Mouse (Mus musculus) hindbrain, postnatal 0 days (tissue): ENCODE data around the gene Hltf. TPM values are rescaled to one million over a fixed set of nuclear protein-coding genes. Genes with fewer than 3 reads are reported as not detected.

Experiments used
- ATAC-seq: fragments of 200-750 bp; cut with Nextera tagmentation; 2 replicates; pipeline ENCODE4 v1.8.0; 2017; ENCODE audit warnings: mild to moderate bottlenecking, moderate TSS enrichment, moderate library complexity
- DNase-seq: peaks from one replicate; pipeline ENCODE4 v3.0.0-alpha.2; 2015; ENCODE audit warnings: low spot score
- H3K27ac ChIP-seq: fragments of 300-500 bp; sonication (generic); 2 replicates; pipeline ENCODE4 v1.5.1; 2014; ENCODE audit warnings: mild to moderate bottlenecking
- H3K27me3 ChIP-seq: fragments of 300-500 bp; sonication (generic); 2 replicates; pipeline ENCODE4 v1.6.1; 2014; ENCODE audit warnings: low read length, mixed read lengths; ENCODE audit not compliant: insufficient read depth
- H3K36me3 ChIP-seq: fragments of 300-500 bp; sonication (generic); 2 replicates; pipeline ENCODE4 v1.6.1; 2014; ENCODE audit warnings: low read length, mixed read lengths; ENCODE audit not compliant: insufficient read depth
- H3K4me1 ChIP-seq: fragments of 300-500 bp; sonication (generic); 2 replicates; pipeline ENCODE4 v1.6.1; 2014; ENCODE audit warnings: antibody characterized with exemption, low read length, mixed read lengths; ENCODE audit not compliant: insufficient read depth
- H3K4me2 ChIP-seq: fragments of 300-500 bp; sonication (generic); 2 replicates; pipeline ENCODE4 v1.6.1; 2014; ENCODE audit warnings: low read depth, mild to moderate bottlenecking, low read length, moderate library complexity, mixed read lengths
- H3K4me3 ChIP-seq: fragments of 300-500 bp; sonication (generic); 2 replicates; pipeline ENCODE4 v1.5.1; 2014; ENCODE audit warnings: low read length
- H3K9ac ChIP-seq: fragments of 300-500 bp; sonication (generic); replicated peaks from 2 replicates; pipeline ENCODE4 v1.6.1; 2014; ENCODE audit warnings: mild to moderate bottlenecking, low read length, moderate library complexity, mixed read lengths
- H3K9me3 ChIP-seq: fragments of 300-500 bp; sonication (generic); 2 replicates; pipeline ENCODE4 v1.6.1; 2016; ENCODE audit warnings: low read length, mixed read lengths
- CTCF ChIP-seq: IDR thresholded peaks from 2 replicates; pipeline ENCODE4 v1.5.1; 2016; ENCODE audit warnings: antibody characterized with exemption, control low read depth, low read depth
- WGBS: fragments of 180-500 bp; shearing (Covaris S2); extraction: QIAGEN DNeasy Blood & Tissue Kit; methylation state at CpG from one replicate; pipeline ENCODE4 v1.1.7; 2014; 5-methylcytosine and 5-hydroxymethylcytosine counted together
- polyA plus RNA-seq: library from polyadenylated mRNA; unstranded; fragments of >200 nt; fragmentation: Nextera tagmentation; extraction: Ambion mirVana; gene quantifications from 2 replicates; pipeline ENCODE4 v1.2.1, GENCODE M21; 2015
- total RNA-seq: library from RNA; depleted of rRNA; stranded (reverse); fragments of >200 nt; gene quantifications from 2 replicates; pipeline ENCODE4 v1.2.3, GENCODE M21; 2014

The Hltf gene
- total and polyA plus RNA-seq, 2 experiments from 2014 or later: 6.3 to 7.4 TPM

DNA sequence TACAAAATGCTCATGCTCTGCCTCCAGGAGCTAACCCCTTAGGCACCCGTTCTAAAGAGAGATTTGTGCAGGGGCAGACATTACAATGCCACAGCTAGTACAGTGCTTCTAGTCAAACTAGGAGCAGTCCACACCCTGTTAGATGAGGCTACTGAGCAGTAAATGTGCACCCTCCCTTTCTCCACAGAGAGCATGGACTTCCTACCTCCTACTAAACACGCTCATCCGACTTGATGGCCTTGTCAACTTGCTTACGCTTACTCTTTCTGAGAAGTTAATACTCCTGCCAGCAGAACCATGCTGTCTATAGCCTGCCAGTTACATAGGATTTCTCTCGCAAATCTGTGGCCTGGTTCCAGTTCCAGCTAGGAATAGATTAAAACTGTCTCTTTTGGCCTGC lies 68.0 kb downstream of the Hltf start:
- Histone ChIP-seq H3K9ac (no peak overlapping the region), H3K36me3 (peaks cover 5% of the 10 kb centered on the region; the same call in 1 of the 2 replicates), H3K9me3 (no peaks in the 10 kb centered on the region), H3K4me2 (no peak overlapping the region), H3K4me3 (no peak overlapping the region), H3K27me3 (no peaks in the 10 kb centered on the region), H3K4me1 (no peaks in the 10 kb centered on the region), H3K27ac (no peak overlapping the region)
- 78% methylated on average over 5 of the region's 5 CpGs for WGBS
- no peak for TF ChIP-seq CTCF
- ATAC-seq: no peak
- DNase-seq: no peak

DNA sequence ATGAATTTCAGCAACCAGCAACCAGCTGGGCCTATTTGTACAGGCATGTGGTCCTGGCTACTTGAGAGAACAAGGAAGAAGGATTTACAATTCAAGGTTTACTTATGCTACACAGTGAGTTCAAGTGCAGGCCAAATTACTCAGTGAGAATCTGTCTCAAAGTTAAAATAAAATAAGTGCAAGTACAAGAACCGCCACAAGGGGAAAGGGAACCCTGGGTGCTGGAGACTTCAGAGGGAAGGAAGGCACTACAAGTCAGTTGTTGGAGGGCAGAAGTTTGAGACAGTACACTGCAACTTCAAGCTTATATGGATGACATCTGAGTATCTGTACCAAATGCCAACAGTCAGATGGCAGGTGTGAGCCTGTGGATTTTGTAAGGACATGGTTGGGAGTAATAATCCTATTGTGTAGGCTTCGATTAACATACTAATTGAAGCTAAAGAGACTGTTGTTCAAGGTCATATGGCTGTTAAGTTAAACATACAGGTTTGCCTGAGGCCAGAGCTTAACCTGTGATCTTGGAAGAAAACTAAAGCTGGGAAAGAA lies 69.5 kb downstream of the Hltf start:
- TF ChIP-seq CTCF: peak; percentile 43
- WGBS: 75% methylated on average over 2 of the region's 2 CpGs
- no peak overlapping the region for H3K27ac ChIP-seq
- no peak overlapping the region for H3K4me2 ChIP-seq
- peaks cover 5% of the 10 kb centered on the region; the same call in 1 of the 2 replicates for H3K36me3 ChIP-seq
- H3K4me3 ChIP-seq: no peak overlapping the region
- no peak overlapping the region for H3K9ac ChIP-seq
- H3K27me3 ChIP-seq: no peaks in the 10 kb centered on the region
- no peaks in the 10 kb centered on the region for H3K4me1 ChIP-seq
- H3K9me3 ChIP-seq: no peaks in the 10 kb centered on the region
- DNase-seq (no peak), ATAC-seq (0 out of 2 replicates have a peak, but pooled peaks have one; percentile 45)

DNA sequence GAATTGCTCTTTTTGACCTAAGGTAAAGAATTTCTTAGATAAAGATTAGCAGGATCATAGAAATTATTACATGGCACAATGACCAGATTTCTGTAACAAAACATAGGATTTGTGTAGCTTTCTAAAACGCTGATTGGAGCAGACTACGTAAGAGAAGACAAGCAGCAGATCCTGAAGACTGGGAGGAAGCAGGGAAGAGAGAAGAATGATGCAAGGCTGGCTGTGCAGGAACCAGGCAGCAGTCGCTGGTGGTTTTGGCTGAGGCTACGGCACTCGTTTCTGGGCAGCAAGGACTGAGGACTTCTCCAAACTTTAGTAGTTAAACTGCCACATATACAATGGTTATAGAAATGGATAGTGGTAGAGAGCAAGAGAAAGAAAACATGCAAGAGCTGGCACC lies 71.9 kb downstream of the Hltf start:
- Histone ChIP-seq H3K27ac (no peak overlapping the region), H3K9me3 (no peaks in the 10 kb centered on the region), H3K4me1 (no peaks in the 10 kb centered on the region), H3K36me3 (no peaks in the 10 kb centered on the region; the same call in 1 of the 2 replicates), H3K9ac (no peak overlapping the region), H3K4me2 (no peak overlapping the region), H3K27me3 (no peaks in the 10 kb centered on the region), H3K4me3 (no peak overlapping the region)
- 93% methylated on average over 5 of the region's 5 CpGs for WGBS
- no peak for ATAC-seq
- DNase-seq: no peak
- TF ChIP-seq CTCF: no peak

DNA sequence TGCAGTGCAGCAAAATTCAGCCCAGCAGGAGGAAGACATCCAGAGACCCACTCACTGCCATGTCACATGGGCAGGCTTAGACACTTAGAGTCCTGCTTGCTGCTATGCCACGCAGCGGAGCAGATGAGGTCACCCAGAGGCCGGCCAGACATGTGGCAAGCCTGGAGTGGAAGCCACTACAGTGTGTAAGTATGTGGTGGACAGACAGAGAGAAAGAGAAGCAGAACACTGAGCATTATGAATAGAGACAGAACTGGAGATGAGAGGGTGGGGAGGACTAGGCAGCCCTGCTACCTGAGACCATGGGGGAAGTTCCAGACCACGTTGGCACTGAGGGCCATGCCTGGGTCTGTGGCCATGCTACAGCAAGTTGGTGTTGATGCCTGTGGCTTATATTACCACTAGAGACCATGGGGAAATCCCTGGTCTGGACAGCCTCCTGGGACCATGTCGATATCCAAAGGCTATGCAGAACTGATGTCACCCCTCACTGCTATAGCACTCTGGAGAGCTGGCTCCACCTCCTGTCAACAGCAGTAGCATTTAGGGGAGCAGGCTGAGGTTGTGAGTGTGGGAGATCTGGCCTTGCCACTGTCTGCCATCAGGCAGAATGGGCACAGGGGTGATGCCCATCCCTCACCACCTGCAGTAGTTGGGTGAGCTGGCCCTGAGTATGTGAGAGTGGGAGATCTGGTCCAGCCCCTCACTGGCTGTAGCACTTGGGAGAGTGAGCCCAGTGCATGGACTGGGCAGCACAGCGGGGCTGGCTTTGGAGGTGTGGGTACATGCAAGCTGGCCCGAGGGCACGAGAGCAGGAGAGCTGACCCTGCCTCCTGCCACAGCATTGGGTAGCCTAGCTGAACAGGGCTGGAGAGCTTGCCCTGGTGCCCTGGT lies 73.1 kb downstream of the Hltf start:
- Histone ChIP-seq H3K4me2 (no peak overlapping the region), H3K27ac (no peak overlapping the region), H3K36me3 (no peaks in the 10 kb centered on the region; the same call in 1 of the 2 replicates), H3K4me1 (no peaks in the 10 kb centered on the region), H3K27me3 (no peaks in the 10 kb centered on the region), H3K9me3 (no peaks in the 10 kb centered on the region), H3K9ac (no peak overlapping the region), H3K4me3 (no peak overlapping the region)
- ATAC-seq (peak; percentile 37; the same call in 1 of the 2 replicates), DNase-seq (no peak)
- no peak for TF ChIP-seq CTCF
- 93% methylated on average over 8 of the region's 8 CpGs for WGBS

DNA sequence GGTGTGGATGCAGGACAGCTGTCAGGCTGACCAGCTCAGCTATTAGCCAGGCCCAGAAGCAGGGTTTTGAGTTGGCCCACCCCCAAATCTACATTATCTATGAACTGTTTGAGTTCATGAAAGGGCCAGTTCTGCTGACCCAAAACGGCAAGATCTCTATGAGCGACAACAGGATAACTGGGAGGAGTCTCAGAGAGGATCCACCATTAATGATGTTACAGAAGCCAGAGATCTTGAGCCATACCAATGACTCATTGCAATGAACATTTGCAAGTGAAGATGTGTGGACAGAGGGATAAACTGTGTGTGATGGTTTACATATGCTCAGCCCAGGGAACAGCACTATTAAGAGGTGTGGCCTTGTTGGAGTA lies 73.7 kb downstream of the Hltf start:
- WGBS: 92% methylated on average over 2 of the region's 2 CpGs

DNA sequence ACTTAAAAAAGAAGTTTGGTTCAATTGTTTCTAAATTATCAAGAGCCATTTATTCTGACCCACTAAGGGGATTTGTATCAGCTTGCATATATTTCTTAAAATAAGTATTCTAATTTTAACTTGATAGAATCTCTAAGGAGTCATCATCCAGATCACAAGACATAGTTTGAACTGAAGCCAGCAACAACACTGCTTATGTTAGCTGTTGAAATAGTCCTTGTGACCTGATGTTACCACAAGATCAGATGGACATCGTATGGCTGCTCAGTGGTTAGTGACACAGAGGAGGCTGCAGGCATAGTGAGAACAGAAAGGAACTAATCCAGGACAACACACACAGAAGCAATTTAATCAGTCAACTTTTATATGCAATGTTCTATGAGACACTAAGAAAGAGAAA lies 75.1 kb downstream of the Hltf start:
- no peak overlapping the region for H3K4me2 ChIP-seq
- no peaks in the 10 kb centered on the region; the same call in 1 of the 2 replicates for H3K36me3 ChIP-seq
- no peak for TF ChIP-seq CTCF
- no peaks in the 10 kb centered on the region for H3K27me3 ChIP-seq
- no peaks in the 10 kb centered on the region for H3K9me3 ChIP-seq
- H3K4me3 ChIP-seq: no peak overlapping the region
- H3K9ac ChIP-seq: no peak overlapping the region
- WGBS: 83% methylated on average over 1 of the region's 1 CpGs
- DNase-seq (no peak), ATAC-seq (no peak)
- no peak overlapping the region for H3K27ac ChIP-seq
- no peaks in the 10 kb centered on the region for H3K4me1 ChIP-seq

More for the DNA sequence above, 73.7 kb downstream of the Hltf start:
- H3K9ac ChIP-seq: no peak overlapping the region
- DNase-seq: no peak
- H3K27me3 ChIP-seq: no peaks in the 10 kb centered on the region
- H3K9me3 ChIP-seq: no peaks in the 10 kb centered on the region
- H3K4me3 ChIP-seq: no peak overlapping the region
- ATAC-seq: no peak
- no peak overlapping the region for H3K4me2 ChIP-seq
- no peaks in the 10 kb centered on the region; the same call in 1 of the 2 replicates for H3K36me3 ChIP-seq
- H3K27ac ChIP-seq: no peak overlapping the region
- H3K4me1 ChIP-seq: no peaks in the 10 kb centered on the region
- TF ChIP-seq CTCF: no peak

DNA sequence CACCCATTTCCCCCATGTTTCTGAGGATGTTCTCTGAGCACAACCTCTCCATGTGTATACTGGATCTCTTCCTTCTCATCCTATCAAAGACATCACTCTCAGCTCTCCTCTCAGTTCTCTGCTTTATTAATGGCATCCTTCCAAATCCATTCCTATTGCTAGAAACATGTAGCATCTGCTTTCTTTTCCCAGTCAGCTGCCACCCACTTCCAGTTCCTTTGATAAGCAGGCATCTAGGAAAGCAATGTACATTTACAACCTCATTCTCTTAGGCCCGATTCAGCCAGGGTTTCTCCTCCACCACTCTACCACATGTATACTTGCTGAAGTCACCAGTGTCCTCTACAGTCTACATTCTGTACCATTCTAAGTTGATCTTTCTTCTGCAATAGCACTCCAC lies 76.1 kb downstream of the Hltf start:
- H3K9ac ChIP-seq: no peak overlapping the region
- WGBS: 92% methylated on average over 1 of the region's 1 CpGs
- TF ChIP-seq CTCF: no peak
- H3K27me3 ChIP-seq: no peaks in the 10 kb centered on the region
- DNase-seq (no peak), ATAC-seq (no peak)
- H3K9me3 ChIP-seq: no peaks in the 10 kb centered on the region
- H3K4me2 ChIP-seq: no peak overlapping the region
- H3K4me1 ChIP-seq: no peaks in the 10 kb centered on the region
- H3K4me3 ChIP-seq: no peak overlapping the region
- no peak overlapping the region for H3K27ac ChIP-seq
- no peaks in the 10 kb centered on the region; the same call in 1 of the 2 replicates for H3K36me3 ChIP-seq
